Mouse (Mus musculus) heart, embryonic 14.5 days (tissue): ENCODE measurements around the gene Spcs3. TPM values are rescaled to one million over a fixed set of nuclear protein-coding genes. Genes with fewer than 3 reads are reported as not detected.

Experiments
- ATAC-seq: fragments of 200-750 bp; cut with Nextera tagmentation; 2 replicates; pipeline ENCODE4 v1.8.0; 2017; ENCODE audit warnings: low read depth, moderate TSS enrichment; ENCODE audit not compliant: insufficient number of reproducible peaks, insufficient read depth, low FRiP score
- H3K27ac ChIP-seq, 2 experiments: fragments of 200-500 bp in 1 of 2; fragments of 300-500 bp in 1 of 2; sonication (generic) in 1 of 2; replicated peaks in 1 of 2; 2 replicates each; pipeline ENCODE4 v1.5.1; 2012 to 2014; ENCODE audit warnings: low read depth in 2 of 2, low read length in 2 of 2, control low read depth in 1 of 2, mild to moderate bottlenecking in 1 of 2, mixed read lengths in 1 of 2; ENCODE audit not compliant: control insufficient read depth in 1 of 2, insufficient read depth in 1 of 2
- H3K27me3 ChIP-seq: fragments of 300-500 bp; sonication (generic); 2 replicates; pipeline ENCODE4 v1.6.1; 2014; ENCODE audit warnings: mild to moderate bottlenecking, low read length, control low read depth; ENCODE audit not compliant: control insufficient read depth, insufficient read depth
- H3K36me3 ChIP-seq: fragments of 300-500 bp; sonication (generic); 2 replicates; pipeline ENCODE4 v1.6.1; 2014; ENCODE audit warnings: mild to moderate bottlenecking, control low read depth, low read length, mixed read lengths; ENCODE audit not compliant: control insufficient read depth, insufficient read depth
- H3K4me1 ChIP-seq, 2 experiments: fragments of 200-500 bp in 1 of 2; fragments of 300-500 bp in 1 of 2; sonication (generic) in 1 of 2; 2 replicates each; pipeline ENCODE4 v1.6.1; 2012 to 2014; ENCODE audit warnings: low read length in 2 of 2, control low read depth in 1 of 2, mixed read lengths in 1 of 2; ENCODE audit not compliant: control insufficient read depth in 2 of 2, insufficient read depth in 2 of 2
- H3K4me2 ChIP-seq: fragments of 300-500 bp; sonication (generic); 2 replicates; pipeline ENCODE4 v1.6.1; 2014; ENCODE audit warnings: mild to moderate bottlenecking, low read length
- H3K4me3 ChIP-seq, 2 experiments: fragments of 200-500 bp in 1 of 2; fragments of 300-500 bp in 1 of 2; sonication (generic) in 1 of 2; 2 replicates each; pipeline ENCODE4 v1.5.1; 2012 to 2014; ENCODE audit warnings: low read length in 2 of 2, mild to moderate bottlenecking in 2 of 2, control low read depth in 1 of 2, low read depth in 1 of 2, moderate library complexity in 1 of 2; ENCODE audit not compliant: control insufficient read depth in 1 of 2, insufficient read depth in 1 of 2
- H3K9ac ChIP-seq: fragments of 300-500 bp; sonication (generic); 2 replicates; pipeline ENCODE4 v1.6.1; 2014; ENCODE audit warnings: mild to moderate bottlenecking, low read length
- H3K9me3 ChIP-seq: fragments of 300-500 bp; sonication (generic); 2 replicates; pipeline ENCODE4 v1.6.1; 2016; ENCODE audit warnings: low read length, control low read depth; ENCODE audit not compliant: control insufficient read depth
- WGBS: fragments of 180-500 bp; shearing (Covaris S2); extraction: QIAGEN DNeasy Blood & Tissue Kit; methylation state at CpG from one replicate; pipeline ENCODE4 v1.1.7; 2014; 5-methylcytosine and 5-hydroxymethylcytosine counted together
- polyA plus RNA-seq: library from polyadenylated mRNA; unstranded; fragments of >200 nt; fragmentation: Nextera tagmentation; extraction: Ambion mirVana; gene quantifications from 2 replicates; pipeline ENCODE4 v1.2.1, GENCODE M21; 2014

The Spcs3 gene
- polyA plus RNA-seq, 1 experiment from 2014 or later: 61.5 TPM

DNA sequence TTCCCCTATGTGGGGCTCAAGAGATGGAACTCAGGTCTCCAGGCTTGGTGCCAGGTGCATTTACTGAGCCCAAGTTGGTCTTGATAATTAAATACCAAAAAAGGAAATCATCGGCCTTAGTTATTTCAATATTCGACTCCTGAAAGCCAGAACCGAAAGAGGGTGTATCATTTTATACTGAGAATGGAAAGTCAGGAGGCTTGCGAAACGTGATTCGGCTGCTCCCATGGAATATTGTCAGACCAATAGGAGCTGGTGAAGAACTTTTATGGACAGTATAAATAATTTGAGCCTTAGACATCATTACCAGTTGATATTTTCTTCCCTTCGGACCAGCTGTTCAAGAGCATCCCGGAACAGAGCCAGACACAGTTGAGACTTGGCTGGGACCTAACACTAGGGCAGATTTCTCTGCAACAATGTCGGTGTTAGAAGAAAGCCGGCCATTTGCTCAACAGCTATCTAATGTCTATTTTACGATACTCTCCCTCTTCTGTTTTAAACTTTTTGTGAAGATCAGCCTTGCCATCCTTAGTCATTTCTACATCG is 20.3 kb upstream of the Spcs3 start:
- Histone ChIP-seq H3K9ac (no peak overlapping the region), H3K27me3 (no peaks in the 10 kb centered on the region), H3K4me3 (no peak overlapping the region), H3K4me2 (no peak overlapping the region), H3K36me3 (no peaks in the 10 kb centered on the region), H3K9me3 (no peaks in the 10 kb centered on the region), H3K27ac (no peak overlapping the region), H3K4me1 (0 out of 4 replicates have a peak, but pooled peaks cover 2 to 8% of the 10 kb centered on the region in 2 experiments)
- 91% methylated on average over 12 of the region's 12 CpGs for WGBS
- no peak for ATAC-seq

DNA sequence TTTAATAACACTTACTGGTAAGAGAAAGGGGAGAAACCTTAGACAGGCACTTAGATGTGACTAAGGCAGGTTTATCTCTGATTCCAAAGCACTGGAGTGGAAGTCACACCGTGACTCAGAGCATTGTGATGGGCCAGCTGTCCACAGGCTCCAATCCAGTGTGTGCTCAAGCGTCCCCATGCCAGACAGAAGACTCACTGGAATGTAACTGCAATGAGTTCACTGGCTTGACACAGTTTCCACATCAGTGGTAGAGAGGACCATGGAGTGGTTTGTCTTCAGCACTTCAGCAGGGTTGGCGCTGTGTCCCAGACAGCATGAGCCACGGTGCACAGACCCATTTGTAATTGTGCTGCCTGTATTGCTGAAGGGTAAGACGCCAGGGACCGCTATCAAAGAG is 18.6 kb upstream of the Spcs3 start:
- Histone ChIP-seq H3K27ac (peak overlapping the region in 1 of 2 experiments; percentile 28; a peak in 1 of 4 replicates), H3K4me1 (0 out of 4 replicates have a peak, but pooled peaks cover 2 to 8% of the 10 kb centered on the region in 2 experiments), H3K4me3 (no peak overlapping the region), H3K9me3 (no peaks in the 10 kb centered on the region), H3K9ac (no peak overlapping the region), H3K27me3 (no peaks in the 10 kb centered on the region), H3K36me3 (no peaks in the 10 kb centered on the region), H3K4me2 (no peak overlapping the region)
- 0 out of 2 replicates have a peak, but pooled peaks have one; percentile 13 for ATAC-seq
- 44% methylated on average over 6 of the region's 6 CpGs for WGBS

DNA sequence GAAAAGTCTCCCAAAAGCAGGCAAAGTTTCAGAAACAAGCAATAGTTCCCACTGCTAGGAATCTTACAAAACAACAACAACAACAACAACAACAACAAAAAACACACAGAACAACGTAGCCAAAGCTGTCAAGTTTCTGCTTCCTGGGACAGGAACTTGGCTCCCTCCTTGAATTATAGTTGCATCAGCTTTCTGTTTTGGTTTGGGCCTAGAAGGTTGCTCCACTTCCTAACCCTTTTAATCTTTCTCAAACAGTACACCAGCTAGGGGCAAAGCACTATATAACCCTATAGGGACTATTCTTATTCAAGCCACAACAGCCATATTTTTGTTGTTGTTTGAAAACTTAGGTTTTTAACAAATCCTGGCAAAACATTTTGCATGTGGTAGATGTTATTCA is 11.5 kb upstream of the Spcs3 start:
- Histone ChIP-seq H3K4me2 (no peak overlapping the region), H3K4me3 (no peak overlapping the region), H3K9me3 (no peaks in the 10 kb centered on the region), H3K27ac (no peak overlapping the region), H3K27me3 (no peaks in the 10 kb centered on the region), H3K9ac (no peak overlapping the region), H3K4me1 (no peaks in the 10 kb centered on the region), H3K36me3 (no peaks in the 10 kb centered on the region)
- ATAC-seq: no peak
- 80% methylated on average over 1 of the region's 1 CpGs for WGBS

DNA sequence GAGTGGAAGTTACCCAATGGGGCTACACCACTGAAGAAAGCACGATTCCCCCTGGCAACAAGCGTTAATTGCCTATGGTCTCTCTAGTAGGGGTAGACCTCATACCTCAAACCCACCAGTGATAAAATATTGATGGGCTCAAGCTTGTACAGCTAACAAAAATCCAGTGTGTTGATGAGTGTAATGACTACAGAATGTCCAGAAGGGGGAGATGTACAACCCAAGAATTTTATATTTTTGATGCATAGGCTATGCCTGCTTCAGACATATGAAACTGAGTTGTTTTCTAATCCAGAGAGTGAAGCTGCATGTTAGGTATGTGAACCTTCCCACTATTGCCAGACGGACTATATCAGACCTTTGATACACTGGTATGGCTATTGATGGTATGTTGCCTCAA is 7.5 kb upstream of the Spcs3 start:
- WGBS: 81% methylated on average over 3 of the region's 3 CpGs
- Histone ChIP-seq H3K4me1 (no peaks in the 10 kb centered on the region), H3K4me3 (no peak overlapping the region), H3K27me3 (no peaks in the 10 kb centered on the region), H3K9me3 (no peaks in the 10 kb centered on the region), H3K9ac (no peak overlapping the region), H3K4me2 (no peak overlapping the region), H3K36me3 (no peaks in the 10 kb centered on the region), H3K27ac (no peak overlapping the region)
- ATAC-seq: no peak

DNA sequence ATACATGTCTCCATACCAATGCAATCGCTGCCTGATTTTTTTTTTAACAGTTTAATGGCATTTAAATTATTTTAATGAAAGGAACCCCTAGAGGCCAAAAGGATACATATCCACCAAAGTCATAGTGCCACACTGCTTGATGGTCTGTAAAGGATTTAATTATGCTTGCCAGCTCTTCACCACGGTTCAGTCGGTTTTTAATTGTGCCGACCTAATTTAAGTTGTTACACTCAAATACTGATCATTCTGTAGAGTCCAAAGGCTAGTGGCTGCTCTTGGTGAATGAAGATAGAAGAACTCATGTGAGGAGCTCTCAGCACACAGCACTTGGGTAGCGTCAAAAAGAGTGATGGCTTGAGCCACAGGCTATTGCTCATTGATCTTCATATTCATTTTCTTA is 5.4 kb upstream of the Spcs3 start:
- Histone ChIP-seq H3K9me3 (no peaks in the 10 kb centered on the region), H3K4me2 (no peak overlapping the region), H3K4me3 (no peak overlapping the region), H3K9ac (no peak overlapping the region), H3K36me3 (no peaks in the 10 kb centered on the region), H3K27me3 (no peaks in the 10 kb centered on the region), H3K4me1 (no peaks in the 10 kb centered on the region), H3K27ac (no peak overlapping the region)
- WGBS: 83% methylated on average over 5 of the region's 5 CpGs
- no peak for ATAC-seq

DNA sequence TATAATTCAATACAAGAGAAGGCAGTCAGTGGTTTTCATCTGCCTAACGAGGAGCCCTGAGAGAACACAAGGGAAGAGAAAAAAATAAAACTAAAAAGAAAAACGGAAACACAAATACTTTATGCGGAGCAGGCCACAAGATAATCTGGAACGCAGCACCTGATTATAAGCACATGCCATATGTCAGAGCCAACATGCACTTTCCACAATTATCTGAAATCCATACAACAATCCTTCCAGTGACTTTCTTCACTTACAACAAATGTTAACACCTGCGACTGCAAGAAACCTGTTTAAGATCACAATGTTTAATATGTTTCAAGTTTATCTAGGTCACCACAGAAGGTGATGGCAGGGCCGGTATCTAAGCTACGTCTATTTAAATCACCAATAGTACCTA is 1.2 kb downstream of the Spcs3 start:
- no peak for ATAC-seq
- no peaks in the 10 kb centered on the region for H3K9me3 ChIP-seq
- peak overlapping the region; percentile 69 for H3K4me2 ChIP-seq
- H3K36me3 ChIP-seq: peaks cover 29% of the 10 kb centered on the region
- H3K27me3 ChIP-seq: no peaks in the 10 kb centered on the region
- WGBS: 19% methylated on average over 7 of the region's 7 CpGs
- H3K9ac ChIP-seq: peak overlapping the region; percentile 92
- peaks cover 0 to 9% of the 10 kb centered on the region in 2 experiments; a peak in 2 of 4 replicates for H3K4me1 ChIP-seq
- 0 out of 4 replicates have a peak overlapping the region, but pooled peaks of 1 of the 2 experiments have one; percentile 90 for H3K27ac ChIP-seq
- peak overlapping the region in 1 of 2 experiments; percentile 93; a peak in 2 of 4 replicates for H3K4me3 ChIP-seq

DNA sequence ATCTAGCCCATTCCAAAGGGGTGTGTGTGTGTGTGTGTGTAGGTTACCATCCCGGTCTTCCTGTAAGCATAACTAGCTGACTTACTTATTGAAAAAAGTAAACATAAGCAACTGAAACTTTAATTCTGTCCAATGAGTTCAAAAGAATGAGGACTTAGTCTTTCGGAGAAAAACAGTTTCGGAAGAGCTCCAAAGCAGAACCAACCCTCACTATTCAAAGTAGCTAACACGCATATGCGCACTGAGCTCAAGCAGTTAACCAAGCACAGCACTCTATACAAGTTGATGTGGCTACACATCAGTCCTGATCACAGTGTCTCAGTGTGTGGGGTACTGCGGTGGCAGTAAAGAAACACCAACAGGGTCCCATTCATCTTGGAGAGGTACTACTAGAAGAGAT is 3.1 kb downstream of the Spcs3 start:
- no peak overlapping the region for H3K27ac ChIP-seq
- H3K9ac ChIP-seq: no peak overlapping the region
- 97% methylated on average over 6 of the region's 6 CpGs for whole genome bisulfite sequencing
- no peak for ATAC-seq
- peaks cover 46% of the 10 kb centered on the region for H3K36me3 ChIP-seq
- no peak overlapping the region for H3K4me3 ChIP-seq
- no peaks in the 10 kb centered on the region for H3K27me3 ChIP-seq
- H3K4me1 ChIP-seq: peaks cover 0 to 9% of the 10 kb centered on the region in 2 experiments; a peak in 2 of 4 replicates
- no peaks in the 10 kb centered on the region for H3K9me3 ChIP-seq
- no peak overlapping the region for H3K4me2 ChIP-seq

DNA sequence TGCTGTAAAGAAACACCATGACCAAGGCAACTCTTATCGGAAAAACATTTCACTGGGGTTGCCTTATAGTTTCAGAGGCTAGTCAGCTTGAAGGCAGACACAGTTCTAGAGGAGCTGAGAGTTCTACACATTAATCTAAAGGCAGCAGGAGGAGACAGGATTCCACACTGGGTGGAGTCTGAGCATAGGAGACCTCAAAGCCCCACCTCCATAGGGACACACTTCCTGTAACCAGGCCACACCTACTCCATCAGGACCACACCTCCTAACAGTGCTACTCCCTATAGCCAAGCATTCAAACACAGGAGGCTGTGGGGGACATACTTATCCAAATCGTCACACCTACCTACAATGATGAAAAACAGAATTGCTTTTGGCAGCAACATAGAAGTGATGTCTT is 4.2 kb downstream of the Spcs3 start:
- Histone ChIP-seq H3K4me2 (no peak overlapping the region), H3K9me3 (no peaks in the 10 kb centered on the region), H3K36me3 (peaks cover 53% of the 10 kb centered on the region), H3K27me3 (no peaks in the 10 kb centered on the region), H3K9ac (no peak overlapping the region), H3K27ac (no peak overlapping the region), H3K4me3 (no peak overlapping the region), H3K4me1 (peaks cover 0 to 9% of the 10 kb centered on the region in 2 experiments; a peak in 2 of 4 replicates)
- WGBS: 88% methylated on average over 2 of the region's 2 CpGs
- ATAC-seq: no peak
